Mouse (Mus musculus): ENCODE results near the gene Olfr457.

GRCm38 (mm10) chr6:42509311-42509710 is 33.2 kb upstream of the Olfr457 start:
- no peak for TF ChIP-seq GATA1 (IDR thresholded peaks at IDR 0.05; ENCODE audit: borderline replicate concordance, low read length)
- no peak for TF ChIP-seq FLI1 (IDR thresholded peaks at IDR 0.05; ENCODE audit: low read length)
